Mouse (Mus musculus) heart, adult 18-20 months (tissue): Measurements from ENCODE around the gene Gabrr3. TPM values are rescaled to one million over a fixed set of nuclear protein-coding genes. Genes with fewer than 3 reads are reported as not detected.
A peak's percentile ranks its signal among the peaks of the same experiment; 100 is the strongest.

ENCODE experiments used
- DNase-seq, 2 experiments: peaks; one replicate each; pipeline ENCODE4 v3.0.0; 2021 to 2022; ENCODE audit warnings: mixed read lengths in 1 of 2
- long read RNA-seq, 2 experiments: library from polyadenylated mRNA; stranded (forward); transcript quantifications; one replicate each; pipeline ENCODE4 v2.0.0; 2021
- total RNA-seq, 2 experiments: library from RNA; stranded (reverse); gene quantifications; 2 replicates each; pipeline ENCODE4 v1.2.3; 2021

The Gabrr3 gene
- total RNA-seq: under 1 TPM in 1 of 2 experiments, not detected in 1; 0.07 TPM
- long read RNA-seq, experiment 1, partial matches to known transcripts: 0 of 1 reads
- long read RNA-seq, experiment 1, other reads (novel, unspliced or antisense): 1 of 1 reads
- long read RNA-seq, experiment 2: 0 reads

DNA sequence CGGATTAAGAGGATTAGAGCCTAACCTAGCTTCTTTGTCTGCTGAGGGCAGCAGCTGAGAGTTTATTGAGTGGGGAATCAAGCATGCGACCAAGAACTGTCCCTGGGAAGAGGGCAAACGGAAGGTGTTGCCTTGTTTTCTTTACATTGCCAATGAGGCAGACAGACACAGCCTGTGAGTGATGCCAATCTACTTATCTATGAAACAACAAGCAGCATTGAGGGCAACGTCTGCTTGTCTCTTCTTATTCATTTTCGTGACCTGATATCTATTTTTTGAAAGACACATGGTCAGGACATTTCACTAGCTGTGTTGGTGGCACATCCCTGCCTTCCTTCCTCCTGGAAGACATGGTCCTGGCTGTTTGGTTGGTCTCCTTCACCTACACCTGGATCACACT, at the start of gene Gabrr3:
Gabrr3 (plus strand) TSS at position 301 of the 400 bp plus-strand sequence.
- no peak for DNase-seq

DNA sequence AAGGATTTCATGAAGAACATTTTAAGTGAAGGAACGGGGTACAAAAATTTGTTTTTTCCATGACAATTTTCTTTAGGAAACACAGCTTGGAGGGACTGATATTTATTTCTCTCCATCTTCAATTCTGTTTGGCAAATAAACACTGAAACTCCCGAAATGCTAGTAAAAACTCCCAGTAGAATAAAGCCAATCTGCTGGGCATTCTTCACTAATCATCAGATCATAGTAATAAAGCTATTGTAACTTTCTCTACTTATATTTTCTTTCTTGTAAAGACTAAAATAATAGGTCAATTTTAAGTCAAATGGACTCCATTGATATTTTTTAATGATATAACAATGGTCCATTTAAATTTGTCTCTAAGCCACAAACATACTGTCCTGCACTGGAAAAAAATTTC, 43.2 kb upstream of the Gabrr3 start, which contains the start of gene Olfr209:
Olfr209 (minus strand) TSS at position 101 of the 400 bp plus-strand sequence.
- no peak for DNase-seq

DNA sequence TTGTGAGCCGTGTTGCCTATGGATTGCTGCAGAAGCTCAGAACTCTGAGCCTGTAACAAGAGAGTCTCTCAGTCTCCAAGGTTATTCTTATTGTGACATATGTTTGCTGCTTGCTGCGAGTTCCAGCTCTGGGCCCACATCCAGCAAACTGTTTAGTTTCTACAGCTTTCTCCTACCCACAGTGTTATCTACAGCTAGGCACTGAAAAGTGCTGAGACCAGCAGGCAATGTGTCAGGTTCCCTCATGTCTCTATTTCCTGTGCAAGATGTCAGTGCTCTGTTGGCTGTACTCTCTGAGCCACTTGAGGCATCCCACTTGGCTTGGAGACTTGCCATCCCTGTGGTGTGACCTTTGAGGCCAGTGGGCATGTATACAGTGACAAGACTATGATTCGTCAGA, 13.8 kb upstream of the Gabrr3 start:
- no peak for DNase-seq

DNA sequence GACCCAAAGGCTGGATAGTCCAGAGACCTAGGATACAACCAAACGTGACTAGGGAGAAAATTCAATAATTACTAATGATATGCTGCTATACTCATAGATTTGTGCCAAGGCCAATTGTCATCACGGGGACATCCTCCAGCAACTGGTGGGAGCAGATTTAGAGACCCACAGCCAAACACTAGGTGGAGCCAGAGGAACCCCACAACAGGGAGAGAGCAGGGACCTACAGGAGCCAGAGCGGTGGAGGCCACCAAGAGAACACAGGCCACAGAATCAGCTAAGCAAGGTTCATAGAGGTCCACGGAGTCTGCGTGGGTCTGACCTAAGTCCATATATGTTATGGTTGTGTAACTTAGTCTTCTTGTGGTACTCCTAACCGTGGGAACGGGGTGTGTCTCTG, 6.0 kb upstream of the Gabrr3 start:
- no peak for DNase-seq

DNA sequence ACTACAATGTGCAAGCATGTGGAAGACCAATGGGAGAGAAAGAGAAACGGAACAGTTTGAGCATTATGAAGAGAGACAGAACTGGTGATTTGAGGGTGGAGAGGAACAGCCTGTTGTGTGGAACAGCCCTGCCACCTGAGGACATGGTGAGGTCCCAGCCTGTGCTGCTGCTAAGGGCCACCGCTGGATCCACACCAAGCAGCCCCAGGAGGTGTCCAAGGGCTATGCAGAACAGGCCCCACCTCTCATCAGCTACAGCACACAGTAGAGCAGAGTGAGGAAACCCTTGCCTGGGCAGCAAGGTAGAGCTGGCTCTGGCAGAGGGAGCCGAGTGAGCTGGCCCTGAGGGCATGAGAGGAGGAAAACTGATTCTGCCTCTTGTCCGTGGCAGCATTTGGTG, 5.1 kb upstream of the Gabrr3 start:
- no peak for DNase-seq

DNA sequence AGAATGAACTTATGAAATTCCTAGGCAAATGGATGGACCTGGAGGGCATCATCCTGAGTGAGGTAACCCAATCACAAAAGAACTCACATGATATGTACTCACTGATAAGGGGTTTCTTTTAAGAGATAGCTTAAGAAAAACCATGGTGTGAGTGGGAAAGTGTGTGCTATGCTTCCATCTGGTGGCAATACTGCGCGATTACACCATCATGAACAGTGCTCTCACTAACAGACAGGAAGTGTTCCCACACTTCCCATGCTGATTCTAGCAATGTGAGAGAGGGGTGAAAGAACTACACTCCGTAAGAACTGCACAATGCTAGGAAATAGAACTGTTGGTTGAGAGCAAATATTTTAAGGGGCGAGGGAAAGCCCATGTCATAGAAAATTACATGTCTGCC, 3.4 kb upstream of the Gabrr3 start:
- peak in 1 of 2 experiments; percentile 8 for DNase-seq

DNA sequence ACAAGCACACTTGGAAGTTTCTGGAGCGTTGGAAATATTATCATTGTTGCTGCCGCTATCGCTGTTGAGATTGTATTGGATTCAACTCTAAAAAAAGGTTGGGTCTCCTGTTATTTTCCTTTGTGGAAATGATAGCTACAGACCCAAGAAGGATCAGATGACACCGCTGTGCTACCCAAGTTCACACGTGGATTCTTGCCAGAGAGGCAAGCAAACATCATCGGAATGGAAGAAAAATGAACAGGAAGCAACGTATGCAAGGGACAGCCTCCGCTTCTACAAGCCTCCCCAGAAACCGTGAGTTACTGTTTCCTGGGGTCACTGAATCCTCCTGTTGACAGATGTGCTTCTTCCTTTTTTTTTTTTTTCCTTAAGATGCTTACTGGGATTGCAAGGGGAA, 2.3 kb upstream of the Gabrr3 start:
- DNase-seq: no peak

DNA sequence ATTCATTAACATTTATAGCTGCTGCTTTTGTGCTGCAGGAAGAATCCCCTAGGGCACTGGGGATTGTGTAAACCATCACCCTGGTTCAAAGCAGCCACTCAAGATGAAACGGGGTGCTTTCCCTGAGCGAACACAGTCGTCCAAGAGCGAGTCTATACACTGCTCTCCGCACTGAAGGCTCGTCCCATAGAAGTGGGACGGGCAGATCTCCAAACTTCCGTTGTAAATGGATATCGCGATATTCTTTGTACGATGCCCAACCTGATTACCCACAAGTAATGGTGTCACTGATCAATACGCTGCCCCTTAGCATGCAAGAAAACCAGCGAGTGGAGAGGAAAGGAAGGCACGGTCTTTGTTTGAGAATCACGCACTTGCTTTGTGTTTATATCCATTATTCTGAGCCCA, 2.2 kb downstream of the Gabrr3 start:
- no peak for DNase-seq

DNA sequence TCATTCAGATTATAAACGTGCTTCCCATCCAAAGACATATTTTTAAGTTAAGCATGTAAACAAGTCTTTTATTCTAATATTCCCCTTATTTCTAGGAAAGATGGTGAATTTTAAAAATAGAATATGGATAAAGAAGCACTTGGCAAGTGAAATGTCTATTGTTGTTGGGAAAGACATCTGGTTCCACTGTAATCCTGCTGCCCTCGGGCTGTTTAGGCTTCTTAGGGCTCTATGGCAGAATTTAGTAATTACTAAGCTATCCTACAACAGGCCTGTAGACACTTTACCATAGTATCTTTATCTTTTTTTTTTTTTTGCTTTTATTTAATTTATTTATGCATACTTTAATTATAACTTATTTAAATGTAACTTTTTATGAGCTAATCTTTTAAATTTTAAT, 2.7 kb downstream of the Gabrr3 start:
- no peak for DNase-seq

DNA sequence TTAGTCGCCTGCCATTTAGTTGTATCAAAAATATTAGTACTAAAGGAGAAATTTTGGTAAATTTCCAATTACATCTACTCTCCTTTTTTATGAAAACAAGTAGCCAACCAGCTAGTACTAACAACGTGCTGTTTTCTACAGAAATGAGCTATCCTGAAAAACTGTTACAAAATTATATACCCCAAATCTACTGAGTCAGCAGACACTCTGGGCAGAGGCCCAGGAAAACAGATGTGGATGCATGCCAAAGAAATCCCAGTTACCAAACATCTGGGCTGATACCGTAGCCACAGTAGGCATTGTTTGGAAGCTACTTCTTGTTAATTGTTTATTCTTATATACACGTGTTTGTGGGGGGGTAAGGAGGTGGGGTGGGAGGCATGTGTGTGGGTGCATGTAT, 6.3 kb downstream of the Gabrr3 start:
- DNase-seq: no peak

DNA sequence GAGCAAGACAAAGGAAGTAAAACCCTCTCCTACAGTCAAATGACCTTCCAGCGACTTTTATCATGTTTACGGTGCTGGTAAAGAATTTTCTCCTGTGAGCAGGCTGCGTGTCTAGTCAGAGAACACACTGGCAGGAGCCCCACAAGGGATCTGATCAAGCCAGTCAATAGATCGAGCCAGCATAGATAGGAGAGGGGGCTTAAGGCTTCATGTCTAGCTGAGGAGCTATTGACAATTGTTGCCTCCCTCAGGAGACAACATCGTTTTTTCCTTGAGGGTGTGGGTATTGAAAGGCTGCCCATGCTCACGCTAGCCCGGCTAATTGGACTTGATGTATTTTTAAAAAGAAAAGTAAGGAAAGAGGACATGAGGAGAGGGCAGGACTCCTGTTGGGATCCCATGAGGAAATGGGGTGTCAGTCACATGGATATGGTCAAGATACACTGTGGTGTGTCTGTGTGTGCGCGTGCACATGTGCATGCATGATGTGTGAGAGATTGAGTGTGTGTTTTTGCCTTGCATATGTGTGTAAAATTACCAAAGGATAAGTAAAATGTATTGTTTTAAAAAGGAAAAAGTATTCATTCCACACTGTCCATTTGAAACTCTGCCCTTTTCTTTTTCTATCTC, 13.2 kb downstream of the Gabrr3 start:
- DNase-seq: no peak

DNA sequence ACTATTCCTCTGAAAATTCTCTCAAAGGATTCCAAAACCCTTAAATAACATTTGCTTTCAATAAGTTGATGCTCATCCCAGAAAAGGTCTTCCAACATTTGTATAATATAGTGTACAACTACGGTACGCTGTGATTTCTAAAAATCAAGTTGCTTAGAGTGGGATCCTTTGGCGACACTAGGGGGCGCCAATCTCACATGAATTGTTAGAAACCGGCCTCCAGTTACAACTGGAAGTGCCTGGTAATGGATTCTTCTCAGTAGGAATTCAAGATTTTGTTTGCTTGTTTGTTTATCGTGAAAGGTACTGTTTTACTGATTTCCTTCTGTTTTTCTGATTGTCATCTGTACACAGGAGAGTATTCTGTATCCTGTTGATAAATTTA, 13.7 kb downstream of the Gabrr3 start:
- peak; percentile 44 to 84 for DNase-seq

DNA sequence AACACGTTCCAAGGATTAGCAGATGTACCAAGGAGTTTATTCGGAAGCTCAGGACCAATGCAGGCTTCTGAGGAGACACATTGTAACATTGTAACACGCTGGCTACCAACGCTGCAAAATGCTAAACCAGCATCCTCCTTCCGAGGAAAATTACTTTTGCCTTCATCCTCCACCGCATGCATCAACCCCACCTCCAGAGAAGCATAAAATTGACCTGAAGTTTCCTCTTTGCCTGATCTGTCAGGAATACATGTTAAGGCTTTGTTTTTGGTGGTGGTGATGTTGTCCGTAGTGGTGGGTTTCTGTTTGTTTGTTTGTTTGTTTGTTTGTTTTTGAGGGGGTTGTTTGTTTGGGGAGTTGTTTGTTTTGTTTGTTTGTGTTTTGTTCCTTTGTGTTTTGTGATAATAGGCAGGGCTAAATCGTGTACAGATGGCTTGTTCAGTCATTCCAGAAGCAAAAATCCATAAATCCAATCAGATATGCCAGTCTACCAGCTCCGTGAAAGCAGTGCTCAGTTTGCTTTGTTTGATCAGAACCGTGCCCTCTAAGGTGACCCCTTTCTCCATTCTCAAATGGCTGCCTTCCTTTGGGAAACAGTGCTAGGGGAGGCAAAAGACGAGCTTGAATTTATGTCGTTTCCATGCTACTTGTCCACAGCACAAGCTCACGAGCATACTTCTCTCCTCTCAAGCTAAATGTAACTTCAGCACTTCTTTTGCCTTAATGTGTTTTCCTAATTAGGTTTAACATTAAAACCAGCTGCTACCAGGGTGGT, 14.6 kb downstream of the Gabrr3 start:
- no peak for DNase-seq

DNA sequence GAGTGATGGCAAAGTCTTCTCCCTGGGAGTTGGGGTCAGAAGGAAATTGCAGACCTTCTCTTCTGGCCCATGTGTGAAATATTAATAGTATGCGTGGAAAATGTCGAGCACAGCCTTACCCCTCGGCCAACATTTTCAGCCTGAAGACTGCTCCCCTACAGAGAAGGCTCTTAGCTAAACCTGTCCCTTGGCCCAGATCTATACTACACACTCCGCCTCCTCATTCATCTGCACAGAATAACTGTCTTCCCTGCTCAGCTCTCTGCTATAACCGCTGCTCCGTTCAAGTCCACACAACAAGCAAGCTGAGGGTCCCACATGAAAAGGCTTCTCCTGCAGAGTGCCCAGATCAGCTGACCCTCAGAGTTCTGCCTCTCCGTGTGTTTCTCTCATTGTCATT, 20.8 kb downstream of the Gabrr3 start:
- DNase-seq: no peak

DNA sequence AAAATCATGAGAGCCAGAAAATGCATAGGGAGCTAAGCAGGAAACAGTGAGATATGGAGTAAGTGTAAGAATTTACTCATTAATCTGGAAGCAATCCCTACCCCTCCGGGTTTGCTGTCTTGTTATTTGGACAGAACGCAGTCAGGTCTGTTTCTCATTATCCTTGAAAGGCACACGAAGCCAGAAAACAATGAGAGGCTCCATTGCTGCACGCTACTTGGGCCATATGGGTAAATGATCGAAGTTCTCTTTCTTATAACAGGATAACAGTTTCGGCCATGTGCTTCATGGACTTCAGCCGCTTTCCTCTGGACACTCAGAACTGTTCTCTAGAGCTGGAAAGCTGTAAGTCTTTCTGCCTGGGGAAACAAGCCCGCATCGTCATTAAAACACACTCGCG, 26.0 kb downstream of the Gabrr3 start:
- no peak for DNase-seq

DNA sequence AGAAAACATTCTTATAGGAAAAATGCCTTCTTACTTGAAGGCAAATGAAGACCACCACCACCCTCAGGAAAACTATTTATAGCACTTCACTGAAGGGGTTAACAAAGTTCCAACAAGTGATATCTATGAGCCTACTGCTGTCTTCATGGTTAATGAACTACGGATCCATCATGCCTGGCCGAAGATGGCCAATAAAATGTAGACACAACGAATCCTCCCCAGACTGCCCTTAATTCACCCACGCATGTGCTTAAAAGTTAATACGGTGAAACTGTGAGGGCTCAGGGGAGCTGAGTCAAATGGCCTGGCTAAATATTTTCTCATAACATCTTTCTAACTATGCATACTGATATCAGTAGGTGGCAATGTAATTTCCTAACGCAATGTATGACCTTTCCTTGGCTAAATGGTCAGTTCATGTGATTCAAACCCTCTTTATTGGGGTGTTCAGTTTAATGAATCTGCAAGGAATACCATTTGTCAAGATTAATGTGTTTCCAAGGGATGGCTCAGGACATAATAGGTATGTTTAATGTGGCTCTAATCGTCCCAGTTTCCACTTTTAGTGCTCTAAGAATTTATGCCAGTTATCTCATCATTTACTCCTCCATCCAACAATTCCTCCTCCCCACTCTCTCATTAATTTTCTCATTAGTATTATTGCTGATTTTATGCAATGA, 37.9 kb downstream of the Gabrr3 start:
- DNase-seq: no peak

DNA sequence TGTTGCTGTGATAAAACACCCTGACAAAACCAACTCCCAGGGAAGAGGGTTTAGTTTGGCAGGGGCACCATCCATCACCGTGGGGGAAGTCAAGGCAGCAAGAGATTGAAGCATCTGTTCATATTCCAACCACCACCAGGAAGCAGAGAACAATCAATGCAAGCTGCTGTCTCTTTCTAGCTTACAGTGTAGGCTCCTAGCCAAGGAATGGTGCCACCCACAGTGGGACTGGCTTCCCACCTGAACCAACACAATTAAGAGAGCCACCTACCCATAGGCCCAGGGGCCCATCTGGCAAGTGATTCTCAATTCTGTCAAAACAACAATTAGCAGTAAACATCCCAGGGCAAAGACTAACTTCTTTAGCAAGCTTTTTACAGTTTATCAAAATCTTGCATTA, 41.0 kb downstream of the Gabrr3 start:
- no peak for DNase-seq

DNA sequence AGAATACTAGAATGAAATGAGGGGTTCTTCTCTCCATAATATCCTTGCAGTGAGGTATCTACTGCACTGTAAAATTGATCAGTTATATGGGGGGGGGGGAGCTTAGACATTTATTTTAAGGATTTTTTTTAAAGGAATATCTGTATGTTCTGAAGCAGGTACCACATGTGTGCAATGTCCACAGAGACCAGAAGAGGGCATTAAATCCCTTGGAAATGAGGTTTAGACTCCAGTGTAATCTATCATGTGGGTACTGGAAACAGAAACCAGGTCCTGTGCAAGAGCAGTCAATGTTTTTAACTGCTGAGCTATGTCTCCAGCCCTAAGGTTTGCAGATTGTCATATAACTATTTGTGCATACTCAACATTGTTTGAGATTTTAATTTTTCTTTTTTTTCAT, 42.0 kb downstream of the Gabrr3 start:
- no peak for DNase-seq

DNA sequence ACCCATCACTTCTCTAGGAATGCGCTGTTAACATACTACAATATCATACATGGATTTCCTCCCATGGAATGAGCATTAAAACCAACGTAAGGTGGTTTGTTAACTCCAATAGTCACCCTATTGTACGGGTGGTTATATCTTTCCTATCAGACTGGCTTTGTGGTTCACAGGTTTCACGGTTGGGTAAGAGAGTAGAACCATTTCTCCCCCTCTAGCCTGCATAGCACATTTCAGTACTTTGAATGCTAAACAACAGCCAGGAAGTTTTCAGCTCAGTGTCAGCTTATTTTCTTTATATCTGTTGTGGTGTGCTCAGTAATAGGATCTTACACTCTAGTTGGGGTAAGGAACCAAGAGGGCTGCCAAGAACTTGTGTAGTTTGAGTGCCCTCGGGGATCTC, 44.7 kb downstream of the Gabrr3 start:
- no peak for DNase-seq

DNA sequence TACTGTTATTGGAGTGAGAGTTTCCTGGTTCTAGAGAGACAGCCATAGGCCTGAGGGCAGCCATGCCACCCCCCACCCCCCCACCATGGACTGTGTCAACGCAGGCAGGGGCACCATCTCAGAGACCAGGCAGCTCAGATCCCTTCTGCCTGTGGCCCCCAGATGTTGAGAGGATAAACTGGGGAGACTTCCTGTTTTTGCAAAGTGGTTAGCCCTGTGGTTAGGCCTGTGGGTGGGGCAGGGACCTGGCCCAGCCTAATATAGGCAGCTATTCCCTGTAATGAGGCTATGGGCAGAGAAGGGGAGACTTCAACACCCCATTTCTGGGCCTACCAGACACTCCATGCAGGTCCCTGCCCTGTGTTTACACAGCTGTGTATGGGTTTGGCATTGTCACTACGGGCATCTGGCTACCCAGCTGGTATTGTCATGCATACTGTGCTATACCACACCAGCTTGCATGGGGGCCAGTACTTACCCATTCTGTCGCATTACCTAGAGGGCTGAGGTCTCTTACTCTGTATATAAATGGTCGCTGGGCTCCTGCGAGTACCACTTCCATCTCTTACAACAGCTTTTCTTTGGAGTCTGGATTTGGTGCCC, 52.2 kb downstream of the Gabrr3 start:
- peak in 1 of 2 experiments; percentile 18 for DNase-seq

DNA sequence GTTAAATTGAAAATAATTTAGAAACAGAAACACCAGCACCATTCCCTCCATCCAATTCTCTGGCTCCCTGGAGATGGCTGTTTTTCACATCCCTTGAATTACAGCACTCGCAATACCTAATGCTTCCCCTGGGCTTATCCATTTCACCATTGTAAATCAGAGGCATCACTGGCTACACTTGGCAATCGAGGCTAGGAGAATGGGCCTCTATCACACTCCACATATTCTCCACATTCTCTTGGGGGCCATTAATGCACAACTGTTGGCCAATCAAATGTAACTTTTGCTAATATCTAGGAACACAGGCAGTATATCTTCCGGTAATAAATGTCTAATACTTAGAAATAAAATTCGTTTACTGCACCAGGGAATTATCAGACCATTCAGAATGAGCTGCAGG, 56.4 kb downstream of the Gabrr3 start:
- DNase-seq: no peak

DNA sequence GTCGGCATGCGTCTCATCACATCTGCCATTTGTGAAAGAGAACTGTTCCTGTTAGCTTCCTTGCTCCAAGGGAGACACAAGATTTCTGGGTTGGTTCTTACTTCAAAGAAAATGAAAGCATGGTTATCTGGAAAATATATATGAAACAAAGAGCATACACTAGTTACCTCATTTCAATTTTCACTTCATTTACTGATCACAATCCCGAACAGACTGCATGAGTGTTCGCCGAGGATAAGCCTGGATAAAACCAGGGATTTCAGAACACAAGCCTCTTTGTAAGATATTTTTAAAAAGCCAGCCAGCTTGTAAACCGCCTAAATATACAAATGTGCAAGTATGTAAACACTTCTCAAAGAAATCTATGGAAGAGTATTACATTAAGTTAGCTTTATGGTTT, 56.8 kb downstream of the Gabrr3 start:
- DNase-seq: no peak

DNA sequence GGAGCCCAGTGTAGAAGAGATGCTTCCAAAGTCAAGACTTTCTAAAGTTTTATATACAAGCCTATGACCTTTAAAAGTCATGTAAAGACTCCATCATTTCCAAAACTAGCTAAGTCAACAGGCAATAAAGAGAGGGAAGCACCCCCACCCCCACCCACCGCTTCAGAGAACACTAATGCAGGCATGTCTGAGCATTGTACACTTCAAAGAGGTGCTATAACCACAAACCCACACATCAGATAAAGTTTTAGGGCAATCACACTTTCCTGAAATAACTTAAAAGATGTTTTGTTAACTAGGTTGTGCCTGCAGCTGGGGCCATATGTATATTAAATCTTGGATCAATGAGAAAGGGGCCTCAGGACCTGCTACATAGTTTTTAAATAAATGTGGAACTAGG, 62.7 kb downstream of the Gabrr3 start:
- no peak for DNase-seq
